Mouse (Mus musculus): ENCODE results near the gene Lypla2. TPM values are rescaled to one million over a fixed set of nuclear protein-coding genes. Genes with fewer than 3 reads are reported as not detected.

Gene Lypla2
- 10 to 100 TPM; 28.9 to 29.2 TPM for total RNA-seq (2021)
- long read RNA-seq, experiment 1, transcript Lypla2-201 (10 exons, 1,626 nt), result major isoform, 35 of 43 reads
- long read RNA-seq, experiment 1, partial matches to known transcripts, result 7 of 43 reads
- long read RNA-seq, experiment 1, other reads (novel, unspliced or antisense), result 1 of 43 reads
- long read RNA-seq, experiment 2, transcript Lypla2-201 (10 exons, 1,626 nt), result major isoform, 36 of 46 reads
- long read RNA-seq, experiment 2, partial matches to known transcripts, result 1 of 46 reads
- long read RNA-seq, experiment 2, other reads (novel, unspliced or antisense), result 8 of 46 reads

DNA sequence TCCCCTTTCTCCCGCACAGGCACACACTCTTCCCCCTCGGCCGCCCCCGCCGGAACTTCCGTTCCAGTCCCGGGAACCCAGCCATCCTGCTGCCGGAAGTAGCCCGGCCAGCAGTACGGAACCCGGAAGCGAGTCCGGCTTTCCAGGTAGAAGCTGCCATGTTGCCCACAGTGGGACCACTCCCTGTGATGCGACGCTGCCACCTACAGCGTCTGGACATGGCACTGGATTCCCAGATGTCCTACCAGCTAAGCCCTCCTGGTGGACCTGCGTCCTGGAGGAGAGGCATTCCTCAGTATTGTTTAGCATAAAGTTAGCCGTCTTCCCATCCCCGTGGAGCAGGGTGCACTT is at the start of gene Lypla2:
Gene Lypla2 (minus strand): TSS at position 71 of the 351 bp plus-strand sequence.
- intact Hi-C loops (cut with DNase I; ENCODE audit: low total_unique reads), result no loop called here
- peak; percentile 93 for DNase-seq

DNA sequence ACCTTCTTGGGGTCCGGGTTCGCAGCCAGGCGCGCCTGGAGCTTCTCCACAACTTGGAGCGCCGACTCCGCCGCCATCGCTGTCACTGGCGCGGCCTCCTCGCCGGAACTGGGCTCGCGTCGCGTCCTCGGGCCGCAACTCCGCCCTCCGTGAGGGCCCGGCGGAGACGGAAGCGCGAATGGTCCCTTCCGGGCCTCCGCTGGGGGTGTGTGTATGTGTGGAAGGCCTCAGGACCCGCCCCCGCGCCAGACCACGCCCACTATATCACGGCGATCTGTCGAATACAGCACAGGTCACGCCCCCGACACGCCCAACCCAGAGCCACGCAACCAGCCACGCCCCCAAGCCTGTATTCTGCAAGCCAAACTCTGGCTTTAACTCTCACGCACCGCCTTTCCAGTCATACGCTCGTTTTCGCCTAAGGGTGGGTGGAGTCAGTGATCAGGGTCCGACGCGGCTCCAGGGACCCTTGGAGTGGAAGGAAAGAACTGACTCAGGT is 49.2 kb upstream of the Lypla2 start, which contains the start of gene Eloa:
Gene Eloa (minus strand): TSS at position 215 of the 499 bp plus-strand sequence.
- DNase-seq, result peak; percentile 100
- intact Hi-C loops (cut with DNase I; ENCODE audit: low total_unique reads), result no loop called here

DNA sequence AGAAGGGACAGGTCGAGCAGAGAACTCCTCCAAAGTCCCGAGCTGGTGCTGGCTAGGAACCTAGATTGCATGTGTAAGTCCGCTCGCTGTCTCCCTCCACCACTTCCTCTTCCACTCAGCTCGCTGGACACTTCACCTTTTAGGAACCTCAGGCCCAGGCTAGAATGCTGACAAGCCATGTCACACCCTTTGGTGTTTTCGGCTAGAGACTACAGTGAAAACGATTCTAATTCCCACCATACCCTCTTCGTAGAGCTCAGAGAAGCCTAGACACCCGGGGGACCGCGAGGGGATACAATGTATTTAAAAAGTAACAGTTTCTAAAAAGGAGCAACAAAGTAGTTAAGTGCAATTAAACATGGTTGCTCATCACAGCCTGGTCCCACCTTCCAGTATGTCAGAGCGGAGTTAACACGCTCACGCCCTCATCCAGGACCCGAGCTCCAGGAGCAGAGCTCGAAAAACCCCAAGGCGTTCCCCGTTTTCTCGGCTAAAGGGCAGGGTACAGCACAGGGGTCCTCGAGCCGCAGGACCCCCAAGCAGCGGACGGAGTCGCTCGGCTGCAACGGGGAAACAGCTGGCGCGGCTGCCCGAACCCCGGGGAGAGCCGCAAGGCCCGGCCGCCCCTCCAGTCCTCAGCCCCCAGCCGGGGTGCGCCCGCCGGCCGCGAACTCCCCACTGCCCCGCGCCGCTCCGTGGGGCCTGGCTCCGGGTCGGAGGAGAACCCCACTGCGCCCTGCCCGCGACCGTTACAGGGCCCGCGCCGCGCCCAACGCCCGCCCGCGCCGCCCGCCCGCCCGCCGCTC is 48.5 kb upstream of the Lypla2 start:
- intact Hi-C loops (cut with DNase I; ENCODE audit: low total_unique reads), result no loop called here
- DNase-seq, result no peak

DNA sequence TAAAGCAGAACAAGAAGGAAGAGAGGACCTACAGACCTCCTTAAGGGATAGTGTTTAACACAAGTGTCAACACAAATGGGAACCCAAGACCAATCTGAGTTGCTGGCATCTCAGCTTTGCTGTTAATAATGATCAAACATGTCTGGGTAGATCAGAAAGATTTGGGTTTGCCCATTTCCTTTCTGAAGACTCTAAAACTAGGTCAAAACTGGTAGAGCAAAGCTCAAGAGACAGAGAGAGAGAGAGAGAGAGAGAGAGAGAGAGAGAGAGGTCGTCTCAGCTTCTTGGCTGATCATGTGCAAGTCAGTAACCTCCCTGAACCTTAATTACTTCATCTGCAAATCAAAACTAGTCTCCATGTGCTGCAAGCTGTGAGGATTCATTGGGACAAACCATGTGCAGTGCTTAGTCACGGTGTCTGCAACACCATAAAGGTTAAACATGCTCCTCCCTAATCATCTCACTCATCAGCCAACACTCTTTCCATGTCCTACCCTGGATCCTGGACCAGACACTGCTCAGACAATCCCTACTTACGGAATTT is 43.7 kb upstream of the Lypla2 start:
- no peak for DNase-seq
- intact Hi-C loops (cut with DNase I; ENCODE audit: low total_unique reads), result no loop called here

DNA sequence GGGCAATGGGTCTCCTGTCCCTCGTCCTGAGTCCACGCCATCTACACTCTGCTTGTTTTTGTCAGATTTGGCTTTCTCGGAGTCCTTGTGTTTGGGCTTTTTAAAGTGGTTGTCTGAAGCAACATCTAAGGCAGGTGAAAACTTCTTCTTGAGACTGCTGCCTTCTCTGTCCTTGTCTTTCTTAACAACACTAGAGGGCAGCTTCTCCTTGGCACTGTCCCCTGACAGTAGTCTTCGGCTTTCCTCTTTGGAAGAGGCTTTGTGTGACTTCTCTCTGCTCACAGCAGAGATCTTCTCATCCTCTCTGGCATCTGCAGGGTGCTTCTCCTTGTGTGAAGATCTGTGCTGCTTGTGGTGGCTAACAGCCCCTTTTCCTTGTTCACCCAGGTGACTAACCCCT is 38.2 kb upstream of the Lypla2 start:
- DNase-seq, result no peak
- intact Hi-C loops (cut with DNase I; ENCODE audit: low total_unique reads), result no loop called here

- no peak for DNase-seq
- intact Hi-C loops (cut with DNase I; ENCODE audit: low total_unique reads), result no loop called here
Measured at GRCm38 (mm10) chr4:136008782-136009447, 36.5 kb upstream of the Lypla2 start.

DNA sequence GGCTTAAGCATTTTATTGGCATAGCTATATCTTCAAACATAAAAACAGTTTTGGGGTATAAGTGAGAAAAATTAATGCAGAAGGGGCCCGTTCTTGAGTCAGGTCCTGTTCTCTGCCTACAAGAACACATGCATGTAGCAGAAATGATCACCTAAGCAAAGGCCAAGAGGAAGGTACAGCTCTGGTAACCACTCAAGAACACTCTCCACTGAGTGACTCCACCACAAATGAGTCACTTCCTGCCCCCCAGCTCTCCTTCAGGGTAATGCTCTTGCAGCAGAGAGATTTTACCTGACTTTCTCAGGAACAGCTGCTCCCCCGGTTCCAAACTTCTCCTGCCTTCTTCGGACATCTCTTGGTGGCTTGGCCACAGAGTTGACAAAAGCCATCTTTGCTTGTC is 34.4 kb upstream of the Lypla2 start:
- intact Hi-C loops (cut with DNase I; ENCODE audit: low total_unique reads), result no loop called here
- no peak for DNase-seq

DNA sequence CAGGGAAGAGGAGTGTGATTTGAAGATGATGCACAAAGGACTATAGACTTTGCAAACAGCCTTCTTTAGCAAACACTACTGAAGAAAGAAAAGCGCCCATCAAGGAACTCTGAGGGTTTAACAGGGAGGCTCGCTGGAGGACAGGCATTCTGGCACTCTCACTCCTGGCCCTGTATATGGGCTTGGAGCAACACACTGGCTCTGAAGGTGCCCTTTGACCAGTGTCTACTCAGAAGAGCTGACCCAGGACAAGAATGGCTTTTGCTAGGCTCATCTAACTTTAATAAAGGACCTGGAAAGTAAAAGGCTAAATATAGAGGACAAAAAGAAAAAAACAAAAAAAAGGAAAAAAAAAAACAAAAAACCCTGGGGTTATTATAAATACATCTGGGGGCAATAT is 32.5 kb upstream of the Lypla2 start:
- intact Hi-C loops (cut with DNase I; ENCODE audit: low total_unique reads), result no loop called here
- no peak for DNase-seq

- intact Hi-C loops (cut with DNase I; ENCODE audit: low total_unique reads), result no loop called here
- no peak for DNase-seq
Measured at GRCm38 (mm10) chr4:136004107-136004675, 31.8 kb upstream of the Lypla2 start.

- DNase-seq, result no peak
- intact Hi-C loops (cut with DNase I; ENCODE audit: low total_unique reads), result no loop called here
Measured at GRCm38 (mm10) chr4:135995118-135995517, 22.7 kb upstream of the Lypla2 start.

DNA sequence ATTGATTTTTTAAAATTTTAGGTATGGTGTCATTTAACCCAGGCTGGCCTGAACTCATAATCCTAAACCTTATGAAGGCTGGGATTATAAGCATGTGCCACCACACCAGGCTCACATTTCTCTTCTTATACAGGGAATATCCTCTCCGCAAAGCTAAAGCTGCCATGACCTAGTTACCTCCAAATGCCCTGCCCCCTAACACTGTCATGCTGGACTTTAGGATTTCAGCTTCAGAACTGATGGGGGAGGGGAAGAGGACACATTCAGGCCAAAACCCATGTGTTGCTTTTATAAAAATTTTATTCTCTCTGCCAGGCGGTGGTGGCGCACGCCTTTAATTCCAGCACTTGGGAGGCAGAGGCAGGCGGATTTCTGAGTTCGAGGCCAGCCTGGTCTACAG is 21.5 kb upstream of the Lypla2 start:
- DNase-seq, result no peak
- intact Hi-C loops (cut with DNase I; ENCODE audit: low total_unique reads), result no loop called here

- no peak for DNase-seq
- intact Hi-C loops (cut with DNase I; ENCODE audit: low total_unique reads), result no loop called here
Measured at GRCm38 (mm10) chr4:135987714-135988113, 15.3 kb upstream of the Lypla2 start.

DNA sequence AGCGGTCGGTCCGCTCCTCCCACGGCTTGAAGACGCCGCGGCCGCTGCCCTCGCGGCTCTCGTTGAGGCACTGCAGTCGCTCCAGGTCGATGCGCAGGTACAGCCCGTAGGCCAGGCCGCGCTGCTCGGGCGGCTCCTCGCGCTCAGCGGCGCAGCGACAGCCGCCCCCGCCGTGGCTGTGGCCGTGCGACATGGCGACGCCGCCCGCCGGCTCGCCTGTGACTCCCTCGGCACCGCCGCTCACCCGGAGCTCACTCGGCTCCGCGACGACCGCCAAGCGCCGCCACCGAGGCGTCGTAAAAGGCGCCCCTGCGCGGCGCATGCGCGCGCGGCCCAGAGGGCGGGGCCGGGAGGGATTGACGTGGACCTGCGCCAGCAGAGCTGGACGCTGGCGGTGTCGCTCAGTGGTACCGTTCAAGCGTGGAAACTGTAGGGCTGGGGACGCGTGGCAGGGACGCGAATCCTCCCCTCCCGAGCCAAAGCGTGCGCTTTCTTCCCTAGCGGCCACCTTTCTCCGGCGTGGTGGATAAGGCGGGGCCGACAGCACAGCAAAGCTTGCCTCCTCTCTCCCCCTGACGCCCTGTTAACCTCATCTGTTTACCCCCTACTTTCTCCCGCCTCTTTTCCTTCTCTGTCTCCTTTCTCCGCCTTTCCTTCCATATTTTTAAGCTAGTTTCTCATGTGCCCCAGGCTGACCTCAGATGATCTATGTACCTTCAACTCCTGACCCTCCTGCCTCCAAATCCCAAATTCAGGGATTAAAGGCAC is 14.7 kb upstream of the Lypla2 start, which contains the start of gene Pithd1:
Gene Pithd1 (minus strand): TSS at position 322 of the 768 bp plus-strand sequence.
- intact Hi-C loops (cut with DNase I; ENCODE audit: low total_unique reads), result no loop called here
- peak; percentile 90 for DNase-seq

DNA sequence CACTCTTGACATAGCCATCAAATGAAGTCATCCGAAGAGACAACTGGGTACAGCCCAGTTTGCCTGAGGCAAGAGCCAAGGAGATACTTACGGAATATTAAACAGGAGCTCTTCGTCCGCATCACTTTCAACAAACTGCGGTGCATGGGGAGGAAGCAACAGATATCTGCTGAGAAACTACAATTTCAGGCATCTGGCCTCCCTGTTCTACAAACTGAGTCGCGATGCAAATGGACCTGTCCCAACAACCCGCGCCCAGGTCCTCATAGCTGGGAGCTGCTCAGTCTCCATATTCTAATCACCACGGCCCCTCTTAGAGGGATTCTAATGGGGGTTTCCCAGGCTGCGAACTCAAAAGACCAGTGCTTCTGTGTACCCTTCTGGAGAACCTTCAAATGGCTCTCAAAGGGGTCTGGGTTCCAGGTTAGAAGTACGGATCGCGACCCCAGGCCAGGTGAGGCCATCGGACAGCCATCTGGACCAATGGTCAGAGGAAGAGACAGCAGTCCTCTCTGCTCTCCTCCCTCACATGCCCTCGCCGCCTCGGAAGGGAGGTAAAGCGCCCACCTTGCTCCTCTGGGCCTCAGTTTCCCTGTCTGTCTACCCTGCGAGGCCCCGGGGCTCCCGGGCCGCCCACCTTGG is 14.0 kb upstream of the Lypla2 start:
- no peak for DNase-seq
- intact Hi-C loops (cut with DNase I; ENCODE audit: low total_unique reads), result no loop called here

- no peak for DNase-seq
- intact Hi-C loops (cut with DNase I; ENCODE audit: low total_unique reads), result no loop called here
Measured at GRCm38 (mm10) chr4:135985769-135986168, 13.3 kb upstream of the Lypla2 start.

- no peak for DNase-seq
- intact Hi-C loops (cut with DNase I; ENCODE audit: low total_unique reads), result no loop called here
Measured at GRCm38 (mm10) chr4:135985193-135985592, 12.8 kb upstream of the Lypla2 start.

DNA sequence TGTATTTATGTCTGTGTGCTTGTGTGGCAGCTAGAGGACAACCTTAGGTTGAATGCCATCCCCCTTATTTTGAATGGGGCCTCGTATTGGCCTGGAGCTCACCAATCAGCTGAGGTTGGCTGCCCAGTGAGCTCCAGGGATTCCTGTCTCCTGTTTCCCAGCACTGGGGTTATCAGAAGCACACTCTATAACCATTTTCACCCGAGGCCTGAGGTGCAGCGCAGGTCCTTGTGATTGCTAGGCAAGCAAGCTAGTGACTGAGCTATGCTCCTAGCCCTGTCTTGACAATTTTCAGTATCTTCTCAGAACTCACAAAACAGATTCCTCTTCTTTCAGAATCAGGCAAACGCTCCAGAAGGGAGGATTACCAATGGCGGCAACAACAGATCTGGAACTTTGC is 12.1 kb upstream of the Lypla2 start:
- no peak for DNase-seq
- intact Hi-C loops (cut with DNase I; ENCODE audit: low total_unique reads), result no loop called here

- DNase-seq, result no peak
- intact Hi-C loops (cut with DNase I; ENCODE audit: low total_unique reads), result no loop called here
Measured at GRCm38 (mm10) chr4:135981524-135982063, 9.2 kb upstream of the Lypla2 start.

Measured in gastrocnemius, postnatal 14 days (tissue).